Mouse (Mus musculus): ENCODE data around the gene Uggt1. TPM values are rescaled to one million over a fixed set of nuclear protein-coding genes. Genes with fewer than 3 reads are reported as not detected.

The Uggt1 gene
- polyA plus RNA-seq, 1 experiment from 2014 or later: 59.8 TPM

GRCm38 (mm10) chr1:36149411-36149810 is 95.1 kb downstream of the Uggt1 start:
- Histone ChIP-seq H3K9me3 (no peaks in the 10 kb centered on the region), H3K4me1 (no peaks in the 10 kb centered on the region), H3K4me2 (no peak overlapping the region), H3K4me3 (replicated peaks) (no peak overlapping the region), H3K9ac (no peak overlapping the region), H3K27ac (no peak overlapping the region), H3K27me3 (no peaks in the 10 kb centered on the region), H3K36me3 (replicated peaks) (peaks cover 88% of the 10 kb centered on the region)
- 79% methylated on average over 1 of the region's 1 CpGs for WGBS
- ATAC-seq (ENCODE audit: low FRiP score): no peak

DNA sequence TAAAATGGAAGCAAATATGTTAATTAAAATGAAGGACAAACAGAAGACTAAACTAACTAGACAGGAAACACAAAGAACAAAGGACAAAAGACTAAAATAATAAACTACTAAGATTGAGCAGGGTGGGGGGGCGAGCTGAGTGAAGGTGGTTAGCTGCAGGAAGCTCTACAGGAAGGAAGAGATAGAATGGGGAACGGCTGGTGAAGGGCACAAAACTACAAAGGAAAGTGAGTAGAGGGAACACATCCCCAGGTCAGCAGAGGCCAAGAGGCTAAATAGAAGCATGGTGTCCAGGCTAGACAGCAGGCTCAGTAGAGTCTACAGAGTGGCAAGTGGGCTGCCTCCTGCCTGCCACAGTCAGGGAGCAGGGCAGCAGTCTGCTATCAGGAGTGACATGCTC is 95.7 kb downstream of the Uggt1 start:
- no peaks in the 10 kb centered on the region for H3K4me1 ChIP-seq
- no peak for ATAC-seq (ENCODE audit: low FRiP score)
- no peak overlapping the region for H3K27ac ChIP-seq
- no peak overlapping the region for H3K4me3 ChIP-seq (replicated peaks)
- H3K9me3 ChIP-seq: no peaks in the 10 kb centered on the region
- peaks cover 88% of the 10 kb centered on the region for H3K36me3 ChIP-seq (replicated peaks)
- no peak overlapping the region for H3K4me2 ChIP-seq
- no peak overlapping the region for H3K9ac ChIP-seq
- no peaks in the 10 kb centered on the region for H3K27me3 ChIP-seq
- 75% methylated on average over 2 of the region's 2 CpGs for WGBS

- Histone ChIP-seq H3K27ac (no peak overlapping the region), H3K4me1 (no peaks in the 10 kb centered on the region), H3K4me3 (replicated peaks) (no peak overlapping the region), H3K27me3 (no peaks in the 10 kb centered on the region), H3K36me3 (replicated peaks) (peaks cover 76% of the 10 kb centered on the region), H3K9ac (no peak overlapping the region), H3K9me3 (no peaks in the 10 kb centered on the region), H3K4me2 (no peak overlapping the region)
- WGBS: 40% methylated on average over 1 of the region's 1 CpGs
- no peak for ATAC-seq (ENCODE audit: low FRiP score)
Observed at GRCm38 (mm10) chr1:36145050-36145449, 99.5 kb downstream of the Uggt1 start.

DNA sequence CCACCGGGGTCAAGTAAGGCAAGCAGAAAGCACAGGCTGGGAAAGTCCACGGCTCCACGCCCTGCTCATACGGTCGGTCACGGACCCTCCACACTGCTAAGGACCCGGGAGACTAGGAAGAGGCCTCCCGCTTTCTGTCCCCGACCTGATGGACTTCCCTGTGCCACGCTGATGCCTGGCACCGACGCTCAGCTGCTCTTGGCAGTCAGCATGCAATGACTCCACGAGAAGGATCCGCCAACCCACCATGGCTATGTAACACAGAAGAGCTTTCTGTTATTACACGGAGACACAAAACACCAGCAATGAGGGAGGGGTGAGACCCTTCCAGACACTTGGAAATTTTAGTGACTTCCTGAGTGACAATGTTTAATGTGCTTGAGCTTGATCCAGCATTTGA is 104.2 kb downstream of the Uggt1 start:
- Histone ChIP-seq H3K4me1 (no peaks in the 10 kb centered on the region), H3K9me3 (no peaks in the 10 kb centered on the region), H3K9ac (no peak overlapping the region), H3K27me3 (no peaks in the 10 kb centered on the region), H3K36me3 (replicated peaks) (peaks cover 33% of the 10 kb centered on the region), H3K4me2 (no peak overlapping the region), H3K4me3 (replicated peaks) (no peak overlapping the region), H3K27ac (no peak overlapping the region)
- ATAC-seq (ENCODE audit: low FRiP score): no peak
- whole genome bisulfite sequencing: 95% methylated on average over 15 of the region's 15 CpGs

DNA sequence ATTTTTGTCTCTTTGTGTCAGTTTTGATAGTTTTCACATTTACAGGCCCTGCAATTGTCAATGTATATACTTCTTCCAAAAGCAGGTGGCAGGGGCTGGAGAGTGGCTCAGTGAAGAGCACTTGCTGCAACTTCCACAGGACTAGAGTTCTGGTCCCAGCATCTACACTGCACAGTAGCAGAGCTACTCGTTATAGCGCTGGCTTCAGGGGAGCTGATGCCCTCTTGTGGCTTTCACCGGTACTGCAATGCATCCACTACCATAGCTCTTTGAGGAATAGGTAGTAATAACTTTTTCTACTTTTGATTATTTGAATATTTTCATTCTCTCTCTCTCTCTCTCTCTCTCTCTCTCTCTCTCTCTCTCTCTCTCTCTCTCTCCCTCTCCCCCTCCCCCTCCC is 109.9 kb downstream of the Uggt1 start:
- no peaks in the 10 kb centered on the region for H3K9me3 ChIP-seq
- WGBS: 1% methylated on average over 3 of the region's 3 CpGs
- peak; percentile 71 for ATAC-seq (ENCODE audit: low FRiP score)
- H3K4me3 ChIP-seq (replicated peaks): no peak overlapping the region
- H3K4me1 ChIP-seq: no peaks in the 10 kb centered on the region
- H3K36me3 ChIP-seq (replicated peaks): no peaks in the 10 kb centered on the region
- no peak overlapping the region for H3K9ac ChIP-seq
- no peak overlapping the region for H3K27ac ChIP-seq
- H3K27me3 ChIP-seq: no peaks in the 10 kb centered on the region
- H3K4me2 ChIP-seq: no peak overlapping the region

- 85% methylated on average over 3 of the region's 3 CpGs for WGBS
- H3K27ac ChIP-seq: no peak overlapping the region
- H3K4me3 ChIP-seq (replicated peaks): no peak overlapping the region
- no peaks in the 10 kb centered on the region for H3K4me1 ChIP-seq
- H3K27me3 ChIP-seq: no peaks in the 10 kb centered on the region
- ATAC-seq (ENCODE audit: low FRiP score): no peak
- H3K9ac ChIP-seq: no peak overlapping the region
- no peaks in the 10 kb centered on the region for H3K36me3 ChIP-seq (replicated peaks)
- no peaks in the 10 kb centered on the region for H3K9me3 ChIP-seq
- H3K4me2 ChIP-seq: no peak overlapping the region
Observed at GRCm38 (mm10) chr1:36133647-36134046, 110.9 kb downstream of the Uggt1 start.

- WGBS: 79% methylated on average over 8 of the region's 8 CpGs
- no peak for ATAC-seq (ENCODE audit: low FRiP score)
- no peaks in the 10 kb centered on the region for H3K27me3 ChIP-seq
Observed at GRCm38 (mm10) chr1:36133041-36133440, 111.5 kb downstream of the Uggt1 start.

GRCm38 (mm10) chr1:36132211-36132610 is 112.3 kb downstream of the Uggt1 start:
- H3K9ac ChIP-seq: no peak overlapping the region
- H3K4me2 ChIP-seq: no peak overlapping the region
- no peak overlapping the region for H3K27ac ChIP-seq
- H3K4me1 ChIP-seq: no peaks in the 10 kb centered on the region
- no peak overlapping the region for H3K4me3 ChIP-seq (replicated peaks)
- WGBS: 80% methylated on average over 4 of the region's 4 CpGs
- no peaks in the 10 kb centered on the region for H3K9me3 ChIP-seq
- no peaks in the 10 kb centered on the region for H3K27me3 ChIP-seq
- no peak for ATAC-seq (ENCODE audit: low FRiP score)
- no peaks in the 10 kb centered on the region for H3K36me3 ChIP-seq (replicated peaks)

More at GRCm38 (mm10) chr1:36133041-36133440, 111.5 kb downstream of the Uggt1 start:
- Histone ChIP-seq H3K27ac (no peak overlapping the region), H3K4me2 (no peak overlapping the region), H3K4me3 (replicated peaks) (no peak overlapping the region), H3K9me3 (no peaks in the 10 kb centered on the region), H3K36me3 (replicated peaks) (no peaks in the 10 kb centered on the region), H3K9ac (no peak overlapping the region), H3K4me1 (no peaks in the 10 kb centered on the region)

DNA sequence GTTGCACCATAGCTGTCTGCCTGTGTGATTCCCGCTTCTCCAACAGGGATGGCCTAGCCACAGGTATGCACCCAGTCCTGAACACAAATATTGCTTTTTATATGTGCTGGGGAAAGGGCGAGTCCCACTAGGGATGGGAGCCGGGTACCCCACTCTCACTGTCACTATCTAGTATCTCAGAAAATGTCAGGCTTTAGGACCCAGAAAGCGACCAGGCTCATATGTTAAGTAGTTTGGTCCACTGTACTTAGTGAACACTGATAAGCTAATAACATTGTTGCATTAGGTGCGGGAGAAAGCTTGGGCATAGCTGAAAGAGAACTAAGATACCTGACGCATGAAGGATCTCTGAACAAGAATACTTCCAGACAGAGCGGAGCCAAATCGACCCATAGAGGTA is 112.8 kb downstream of the Uggt1 start:
- no peak for ATAC-seq (ENCODE audit: low FRiP score)
- 76% methylated on average over 8 of the region's 8 CpGs for WGBS
- H3K4me3 ChIP-seq (replicated peaks): no peak overlapping the region
- H3K36me3 ChIP-seq (replicated peaks): no peaks in the 10 kb centered on the region
- no peaks in the 10 kb centered on the region for H3K4me1 ChIP-seq
- no peak overlapping the region for H3K27ac ChIP-seq
- no peaks in the 10 kb centered on the region for H3K9me3 ChIP-seq
- no peak overlapping the region for H3K9ac ChIP-seq
- H3K4me2 ChIP-seq: no peak overlapping the region
- H3K27me3 ChIP-seq: no peaks in the 10 kb centered on the region

GRCm38 (mm10) chr1:36131154-36131553 is 113.4 kb downstream of the Uggt1 start:
- Histone ChIP-seq H3K4me3 (replicated peaks) (no peak overlapping the region), H3K9me3 (no peaks in the 10 kb centered on the region), H3K4me1 (no peaks in the 10 kb centered on the region), H3K4me2 (no peak overlapping the region), H3K27me3 (no peaks in the 10 kb centered on the region), H3K9ac (no peak overlapping the region), H3K27ac (no peak overlapping the region), H3K36me3 (replicated peaks) (no peaks in the 10 kb centered on the region)
- no peak for ATAC-seq (ENCODE audit: low FRiP score)
- WGBS: 67% methylated on average over 4 of the region's 4 CpGs

- no peaks in the 10 kb centered on the region for H3K4me1 ChIP-seq
- 89% methylated on average over 4 of the region's 4 CpGs for WGBS
- ATAC-seq (ENCODE audit: low FRiP score): no peak
- no peaks in the 10 kb centered on the region for H3K9me3 ChIP-seq
- no peaks in the 10 kb centered on the region for H3K27me3 ChIP-seq
- H3K9ac ChIP-seq: no peak overlapping the region
- no peaks in the 10 kb centered on the region for H3K36me3 ChIP-seq (replicated peaks)
- H3K4me3 ChIP-seq (replicated peaks): no peak overlapping the region
- no peak overlapping the region for H3K4me2 ChIP-seq
- H3K27ac ChIP-seq: no peak overlapping the region
Observed at GRCm38 (mm10) chr1:36130307-36131035, 114.0 kb downstream of the Uggt1 start.

GRCm38 (mm10) chr1:36129881-36130280 is 114.6 kb downstream of the Uggt1 start:
- Histone ChIP-seq H3K27me3 (no peaks in the 10 kb centered on the region), H3K27ac (no peak overlapping the region), H3K4me2 (no peak overlapping the region), H3K9ac (no peak overlapping the region), H3K4me3 (replicated peaks) (no peak overlapping the region), H3K36me3 (replicated peaks) (no peaks in the 10 kb centered on the region), H3K4me1 (no peaks in the 10 kb centered on the region), H3K9me3 (no peaks in the 10 kb centered on the region)
- WGBS: 91% methylated on average over 8 of the region's 8 CpGs
- no peak for ATAC-seq (ENCODE audit: low FRiP score)

DNA sequence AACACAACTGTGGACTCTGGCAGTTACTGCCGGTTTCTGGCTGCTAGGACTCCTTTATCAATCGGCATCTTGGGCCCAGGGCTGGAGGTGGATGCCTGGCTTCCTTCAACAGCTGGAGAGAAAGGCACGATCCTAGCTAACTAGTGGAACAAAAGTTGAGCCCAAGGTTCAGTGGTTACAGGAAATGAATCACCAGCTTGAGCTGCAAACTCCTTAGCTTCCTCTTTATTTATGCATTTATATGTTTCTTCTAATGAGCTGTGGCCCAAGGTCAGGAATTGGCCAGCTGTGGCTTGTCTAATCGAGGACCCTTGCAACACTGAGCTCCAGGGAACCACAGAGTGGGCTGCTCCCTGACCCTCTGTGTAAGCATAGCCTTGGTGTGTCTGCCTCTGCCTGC is 115.4 kb downstream of the Uggt1 start:
- WGBS: 72% methylated on average over 4 of the region's 4 CpGs
- no peaks in the 10 kb centered on the region for H3K36me3 ChIP-seq (replicated peaks)
- no peaks in the 10 kb centered on the region for H3K4me1 ChIP-seq
- H3K9me3 ChIP-seq: no peaks in the 10 kb centered on the region
- H3K27me3 ChIP-seq: no peaks in the 10 kb centered on the region
- ATAC-seq (ENCODE audit: low FRiP score): no peak
- no peak overlapping the region for H3K9ac ChIP-seq
- no peak overlapping the region for H3K27ac ChIP-seq
- no peak overlapping the region for H3K4me2 ChIP-seq
- H3K4me3 ChIP-seq (replicated peaks): no peak overlapping the region

Measured in forebrain, embryonic 12.5 days (tissue).